In genomic region chr13:53067949-53068348, GRCm38 (mm10) we compare ENCODE assay signal across 8 mouse cellular contexts.
DNase-seq lines count a peak whose midpoint lies in the region; ATAC-seq and TF ChIP-seq lines count a peak whose summit lies in the region.

No protein-coding gene starts in this region.

- 28% methylated on average over 11 of the region's 11 CpGs for WGBS in kidney, embryonic 14.5 days
- 21% methylated on average over 11 of the region's 11 CpGs for WGBS in kidney, postnatal 0 days

- H3K9me3 ChIP-seq in kidney, embryonic 14.5 days (ENCODE audit: control insufficient read depth, low read length): no peaks in the 10 kb centered on the region
- H3K9me3 ChIP-seq in kidney, postnatal 0 days (replicated peaks; ENCODE audit: low read length): no peaks in the 10 kb centered on the region

- DNase-seq in kidney, adult 18-20 months: peak; percentile 88
- peak; percentile 20 to 59 for DNase-seq in gastrocnemius, adult 8-10 months (ENCODE audit: low spot score in 2 of 2)
- peak; percentile 60 for DNase-seq in kidney, postnatal 0 days (ENCODE audit: low spot score)
- peak; percentile 73 for DNase-seq in ovary, postnatal 36 days (ENCODE audit: low spot score)
- DNase-seq in spleen, postnatal 36 days (ENCODE audit: low spot score in 2 of 2): no peak
- no peak for DNase-seq in spleen, adult 18-20 months
- DNase-seq in embryo, embryonic 10.5 days (ENCODE audit: low spot score): no peak

- no peak overlapping the region for H3K4me3 ChIP-seq in kidney, embryonic 14.5 days (ENCODE audit: low read length)
- H3K4me3 ChIP-seq in kidney, postnatal 0 days (replicated peaks; ENCODE audit: low read depth, low read length): no peak overlapping the region

- H3K27ac ChIP-seq in kidney, embryonic 14.5 days (ENCODE audit: low read depth, low read length): no peak overlapping the region
- H3K27ac ChIP-seq in kidney, postnatal 0 days: no peak overlapping the region

- no peaks in the 10 kb centered on the region for H3K4me1 ChIP-seq in kidney, embryonic 14.5 days (ENCODE audit: control insufficient read depth, insufficient read depth, low read length)
- H3K4me1 ChIP-seq in kidney, postnatal 0 days (replicated peaks; ENCODE audit: insufficient read depth, low read length): 0 out of 2 replicates have a peak, but pooled peaks cover 11% of the 10 kb centered on the region

- H3K36me3 ChIP-seq in kidney, embryonic 14.5 days (ENCODE audit: control insufficient read depth, insufficient read depth, low read length): no peaks in the 10 kb centered on the region
- no peaks in the 10 kb centered on the region for H3K36me3 ChIP-seq in kidney, postnatal 0 days (ENCODE audit: insufficient read depth, low read length)

- H3K27me3 ChIP-seq in kidney, embryonic 14.5 days (ENCODE audit: control insufficient read depth, insufficient read depth, low read length): no peaks in the 10 kb centered on the region
- no peaks in the 10 kb centered on the region for H3K27me3 ChIP-seq in kidney, postnatal 0 days (ENCODE audit: insufficient read depth, low read length)

- H3K9ac ChIP-seq in kidney, embryonic 14.5 days (ENCODE audit: low read depth, low read length): no peak overlapping the region
- no peak overlapping the region for H3K9ac ChIP-seq in kidney, postnatal 0 days (ENCODE audit: low read depth, low read length)

- H3K4me2 ChIP-seq in kidney, embryonic 14.5 days (replicated peaks; ENCODE audit: low read depth, low read length): no peak overlapping the region
- no peak overlapping the region for H3K4me2 ChIP-seq in kidney, postnatal 0 days (ENCODE audit: low read length)

- no peak for ATAC-seq in kidney, embryonic 14.5 days (ENCODE audit: low FRiP score, low TSS enrichment)
- no peak; the same call in 1 of the 2 replicates for ATAC-seq in kidney, postnatal 0 days (replicated peaks; ENCODE audit: low FRiP score, low read depth)

- TF ChIP-seq CTCF in kidney, postnatal 0 days (IDR thresholded peaks at IDR 0.05; ENCODE audit: low read depth): no peak

Comparison
In these comparisons a context has a peak if more than half of its experiments do, and no peak if none do; other contexts are left out.
1. DNase-seq: peak in kidney, adult 18-20 months (single experiment), gastrocnemius, adult 8-10 months (2 of 2), kidney, postnatal 0 days (single experiment) and ovary, postnatal 36 days (single experiment); none in spleen, postnatal 36 days (0 of 2), spleen, adult 18-20 months (0 of 2) and embryo, embryonic 10.5 days (single experiment).